Mouse (Mus musculus) cerebellum, adult 9-10 months (tissue): ENCODE data around the gene March1.

ENCODE experiments used
- DNase-seq: peaks from one replicate; pipeline ENCODE4 v3.0.0; 2022

Gene March1

GRCm38 (mm10) chr8:66022815-66023214 lies 405.1 kb downstream of the March1 start:
- DNase-seq: no peak

- no peak for DNase-seq
Measured at GRCm38 (mm10) chr8:66033651-66034050, 416.0 kb downstream of the March1 start.

DNA sequence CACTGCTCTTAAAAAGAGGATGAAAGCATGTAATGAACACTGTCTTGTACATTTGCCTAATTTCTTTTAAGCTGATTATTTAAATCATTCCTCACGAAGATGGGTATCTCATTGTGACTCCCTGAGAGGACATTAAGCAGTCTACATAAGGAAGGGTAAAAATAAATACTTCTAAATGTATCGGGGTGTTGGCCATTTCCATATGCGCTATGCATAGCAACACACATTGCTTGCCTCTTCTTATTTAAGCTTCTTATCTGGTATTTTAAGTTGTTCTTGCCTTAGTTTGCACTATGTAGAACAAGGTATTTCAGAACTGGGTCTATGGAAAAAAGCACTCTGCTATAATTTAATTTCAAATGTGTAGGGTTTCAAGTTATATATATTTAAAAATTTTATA lies 416.7 kb downstream of the March1 start:
- no peak for DNase-seq

GRCm38 (mm10) chr8:66094152-66094551 lies 476.5 kb downstream of the March1 start:
- DNase-seq: no peak

GRCm38 (mm10) chr8:66098148-66098547 lies 480.4 kb downstream of the March1 start:
- no peak for DNase-seq

GRCm38 (mm10) chr8:66119294-66119693 lies 501.6 kb downstream of the March1 start:
- no peak for DNase-seq

GRCm38 (mm10) chr8:66159648-66160047 lies 541.9 kb downstream of the March1 start:
- DNase-seq: no peak

- DNase-seq: no peak
Measured at GRCm38 (mm10) chr8:66166835-66167234, 549.1 kb downstream of the March1 start.

- DNase-seq: no peak
Measured at GRCm38 (mm10) chr8:66167405-66168173, 549.9 kb downstream of the March1 start.

DNA sequence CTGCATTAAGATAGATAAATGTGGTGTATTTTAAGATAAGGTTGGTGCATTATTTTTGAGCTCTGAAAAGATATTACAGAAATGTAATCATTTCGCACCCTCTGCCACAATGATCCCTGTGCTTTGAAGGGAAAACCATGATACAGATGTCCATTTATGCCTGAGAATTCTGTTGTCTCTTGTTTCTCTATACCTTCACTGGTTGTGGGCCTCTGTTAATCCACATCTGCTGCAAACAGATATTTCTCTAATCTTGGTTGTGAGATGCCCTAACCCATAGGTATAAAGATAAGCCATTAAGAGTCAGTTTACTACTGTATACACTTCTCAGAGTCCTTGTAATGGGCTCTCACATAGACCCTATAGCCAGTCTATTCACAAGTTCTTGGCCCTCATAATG lies 561.6 kb downstream of the March1 start:
- no peak for DNase-seq

DNA sequence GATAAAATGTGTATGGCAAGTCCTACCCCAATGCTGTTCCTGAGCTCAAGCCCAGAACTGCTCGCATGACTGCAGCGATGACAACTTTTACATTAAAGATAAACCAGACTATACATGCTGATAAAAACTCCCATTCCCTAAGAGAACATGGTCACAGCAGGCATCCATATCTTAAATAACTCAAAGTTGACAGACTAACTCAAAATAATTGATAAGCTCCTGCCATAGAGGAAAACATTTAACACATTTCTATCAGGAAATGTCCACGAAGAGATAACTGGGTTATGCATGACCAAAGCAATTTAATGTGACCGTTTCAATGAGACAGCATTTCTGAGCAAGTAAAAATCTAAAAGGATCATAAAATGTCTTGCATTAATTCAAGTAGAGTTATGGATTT lies 563.6 kb downstream of the March1 start:
- no peak for DNase-seq

DNA sequence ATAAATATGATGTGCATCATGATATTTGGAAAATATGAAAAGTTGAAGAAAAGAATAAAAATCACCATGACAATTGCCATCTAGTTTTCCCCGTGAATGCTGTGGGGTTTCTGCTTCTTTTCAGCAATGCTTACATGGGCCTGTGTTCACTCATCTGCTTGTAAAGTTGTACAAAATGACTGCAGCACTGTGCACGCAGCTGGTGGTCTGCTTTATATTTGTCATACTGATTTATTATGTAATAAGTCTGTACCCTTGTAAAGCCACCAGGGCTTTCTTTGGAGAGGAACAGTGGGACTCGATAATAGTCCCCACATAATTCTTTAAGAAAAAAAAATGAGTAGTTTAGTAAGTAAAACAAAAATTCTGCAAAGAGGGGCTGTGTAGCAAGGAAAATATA lies 564.6 kb downstream of the March1 start:
- DNase-seq: no peak

GRCm38 (mm10) chr8:66183454-66183853 lies 565.8 kb downstream of the March1 start:
- DNase-seq: no peak

GRCm38 (mm10) chr8:66185226-66185625 lies 567.5 kb downstream of the March1 start:
- DNase-seq: no peak

DNA sequence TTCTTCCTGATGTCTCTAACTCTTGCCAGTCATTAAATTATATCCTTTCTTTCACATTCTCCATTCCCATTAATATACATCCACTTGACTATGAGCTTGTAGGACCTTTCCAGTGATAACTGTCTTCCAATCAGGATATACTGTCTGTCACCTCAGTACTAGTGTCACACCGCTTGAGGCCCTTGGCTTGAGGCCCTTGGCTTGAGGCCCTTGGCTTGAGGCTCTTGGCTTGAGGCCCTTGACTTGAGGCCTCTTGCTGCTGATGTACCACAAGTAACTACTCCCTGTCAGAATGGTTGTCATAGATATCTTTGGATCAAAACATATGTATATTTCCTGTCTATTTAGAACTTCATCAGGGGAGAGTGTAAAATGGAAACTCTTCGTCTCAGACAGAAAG lies 576.7 kb downstream of the March1 start:
- DNase-seq: no peak

DNA sequence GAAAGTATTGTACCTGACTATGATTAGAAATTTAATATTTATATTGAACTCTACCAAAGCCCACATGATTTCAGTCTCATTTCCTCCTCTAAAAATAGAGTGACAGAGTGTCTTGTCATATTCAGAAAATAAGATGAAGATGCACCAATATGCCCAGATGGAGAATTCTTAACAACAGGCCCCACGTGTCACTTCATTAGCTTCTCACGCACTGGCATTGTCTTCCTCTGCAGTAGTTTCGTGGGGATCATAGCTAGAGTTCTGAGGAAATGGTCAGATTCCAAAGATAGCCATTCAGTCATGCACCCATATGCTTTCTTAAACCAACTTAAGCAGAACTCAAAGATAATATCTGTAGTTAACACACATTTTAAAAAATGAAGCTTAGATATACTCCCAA lies 582.5 kb downstream of the March1 start:
- DNase-seq: no peak

DNA sequence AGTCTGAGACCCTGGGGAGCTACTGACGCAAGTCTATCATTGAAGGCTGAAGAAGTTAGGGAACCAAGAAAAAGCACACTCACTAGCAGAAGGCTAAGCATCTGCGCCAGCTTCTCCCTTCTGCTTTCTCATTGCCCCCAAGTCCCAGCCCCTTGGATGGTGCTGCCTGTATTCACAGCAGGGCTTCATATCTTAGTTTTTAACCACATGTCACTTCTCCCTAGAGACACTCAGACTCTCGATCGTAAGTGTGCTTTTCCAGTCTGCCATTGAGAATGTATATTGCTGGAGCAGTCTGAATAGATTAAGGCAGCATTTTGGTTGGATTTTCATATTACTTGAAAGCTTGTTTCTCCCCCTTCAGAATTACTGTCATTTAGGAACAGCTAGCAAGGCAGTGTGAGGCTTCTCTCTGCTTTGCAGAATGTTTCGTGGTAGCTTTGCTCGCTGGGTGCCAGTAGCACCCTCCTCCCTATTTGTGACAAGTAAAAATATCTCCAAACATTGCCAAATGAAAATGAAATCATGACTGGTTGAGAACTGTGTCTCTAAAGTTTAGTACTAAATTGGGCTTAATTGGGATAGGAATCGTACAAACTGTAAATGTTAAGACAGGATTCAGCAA lies 586.2 kb downstream of the March1 start:
- DNase-seq: no peak

DNA sequence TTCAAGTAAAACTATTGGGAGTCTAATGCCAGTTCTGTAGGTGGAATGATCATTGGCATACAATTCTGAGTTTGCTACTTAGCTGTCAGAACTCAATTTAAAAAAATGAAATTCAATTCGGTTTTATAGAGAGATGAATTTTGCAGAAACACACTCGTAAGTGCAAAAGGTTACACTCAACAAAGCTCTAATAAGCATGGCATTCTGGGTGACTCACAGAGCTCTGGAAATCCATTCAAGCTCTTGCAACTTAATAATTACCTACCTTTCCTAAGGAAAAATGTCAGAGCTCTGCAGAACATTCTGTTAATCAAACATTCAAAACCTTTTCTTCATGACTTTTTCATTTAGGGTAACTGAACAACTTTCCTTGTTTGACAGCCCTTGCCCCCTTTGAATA lies 591.9 kb downstream of the March1 start:
- no peak for DNase-seq

GRCm38 (mm10) chr8:66210294-66210693 lies 592.6 kb downstream of the March1 start:
- DNase-seq: no peak

DNA sequence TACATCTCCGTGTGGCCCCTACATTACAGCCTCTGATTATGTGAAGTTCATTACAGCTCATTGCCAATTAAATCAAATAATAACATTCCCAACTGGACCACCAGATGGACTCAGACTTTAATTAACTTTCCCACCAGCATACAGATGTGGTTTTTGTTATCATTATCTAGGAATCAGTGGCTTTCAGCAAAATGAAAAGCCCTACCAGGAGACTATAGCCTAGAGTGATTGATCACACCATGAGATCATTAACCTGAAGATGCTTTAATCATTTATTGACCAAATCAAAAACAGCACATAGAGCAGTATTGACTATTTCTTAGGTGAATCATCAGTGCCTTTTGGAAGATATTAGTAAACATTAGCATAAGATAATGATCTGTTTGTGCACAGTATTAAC lies 602.3 kb downstream of the March1 start:
- DNase-seq: no peak

- DNase-seq: no peak
Measured at GRCm38 (mm10) chr8:66229931-66230330, 612.2 kb downstream of the March1 start.

DNA sequence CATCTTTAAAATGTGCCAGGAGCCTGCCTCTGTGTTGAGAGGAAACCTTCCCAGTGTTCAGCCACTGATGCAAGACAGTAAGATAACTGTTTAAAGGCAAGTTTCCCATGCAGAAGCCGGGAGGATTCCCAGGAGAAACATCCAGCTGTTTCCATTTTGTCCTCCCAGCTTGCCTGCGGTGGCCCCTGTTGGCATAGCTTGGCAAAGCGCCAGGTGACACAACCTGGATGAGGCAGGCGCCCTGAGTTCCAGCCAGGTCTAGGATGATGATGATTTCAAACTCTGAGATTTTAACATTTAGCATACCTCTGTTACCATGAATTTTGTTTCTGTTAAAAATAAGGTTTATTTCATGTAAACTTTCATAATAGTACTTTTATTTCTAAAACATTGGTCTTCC lies 651.8 kb downstream of the March1 start:
- DNase-seq: no peak

DNA sequence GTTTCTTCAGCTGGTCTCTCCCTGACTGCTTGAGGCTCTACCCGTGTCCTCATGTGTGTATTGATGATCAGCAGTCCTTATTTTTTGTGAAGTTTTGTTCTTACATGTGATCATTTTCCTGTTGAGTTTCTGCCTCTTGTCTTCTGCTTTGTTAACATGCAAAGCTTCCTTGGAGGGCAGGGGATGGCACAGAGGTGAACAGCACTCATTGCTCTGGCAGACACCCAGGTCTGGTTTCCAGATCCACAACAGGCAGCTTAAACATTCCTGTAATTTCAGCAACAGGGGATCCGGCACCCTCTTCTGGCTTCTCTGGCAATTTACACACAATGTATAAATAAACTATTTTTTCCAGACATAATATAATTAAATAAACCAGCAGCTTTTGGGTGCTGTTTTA lies 652.4 kb downstream of the March1 start:
- DNase-seq: no peak

DNA sequence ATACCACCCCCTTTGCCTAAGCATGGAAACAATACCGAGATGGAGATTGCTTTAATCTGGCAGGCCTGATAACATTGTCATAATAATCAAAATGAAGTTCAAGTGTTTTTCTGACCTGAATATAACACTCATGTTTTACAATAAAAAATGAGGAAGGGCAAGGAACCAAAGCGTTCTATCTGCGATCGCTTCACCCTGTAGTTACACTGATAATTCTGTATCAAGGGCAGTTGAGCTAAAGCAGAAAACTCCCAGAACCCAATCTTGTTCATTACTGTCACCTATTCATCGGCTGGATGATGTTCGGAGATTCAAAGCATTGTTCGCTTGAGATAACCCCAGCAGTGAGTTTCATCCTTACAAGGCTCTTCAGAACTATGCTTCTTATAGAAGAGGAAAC lies 700.1 kb downstream of the March1 start:
- DNase-seq: no peak
